Mouse (Mus musculus): ENCODE measurements at regions not wholly inside any gene's neighbourhood (a gene's known extent, or its start where the extent isn't known, plus 50 kb on each side); places are given as distances from the start of the nearest gene placed in this dataset.

DNA sequence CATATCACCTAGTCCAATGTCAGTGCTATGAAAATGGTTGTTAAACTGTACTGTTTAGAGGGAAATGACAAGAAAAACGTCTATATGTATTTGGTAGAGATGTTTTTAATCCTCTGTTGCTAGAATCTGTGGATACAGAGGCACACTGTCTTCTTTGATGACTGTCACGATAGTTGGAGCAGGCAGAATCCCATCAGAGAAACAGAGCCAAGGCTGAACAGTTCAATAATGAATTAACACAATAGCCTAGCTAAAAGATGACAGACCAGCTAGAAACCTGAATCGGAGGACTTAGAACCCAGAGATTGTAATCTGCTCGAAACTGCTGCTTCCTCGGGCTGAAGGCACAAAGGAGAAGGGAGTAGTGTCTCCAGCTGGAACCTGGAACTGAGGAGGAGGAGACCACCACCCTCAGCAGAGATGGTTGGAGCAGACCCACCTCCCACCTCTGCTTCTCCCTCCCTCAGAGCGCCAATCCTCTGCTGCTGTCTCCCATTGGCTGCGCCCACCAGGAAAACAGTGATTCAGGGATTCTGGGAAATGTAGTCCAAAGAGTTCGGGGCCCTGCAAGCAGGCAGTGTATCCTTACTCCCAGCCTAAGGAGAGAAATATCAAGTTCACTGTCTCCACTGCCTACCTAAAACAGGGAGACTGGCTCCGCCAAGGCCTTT lies 98.2 kb upstream of the Mgme1 start:
- DNase-seq = peak; percentile 55 to 59

DNA sequence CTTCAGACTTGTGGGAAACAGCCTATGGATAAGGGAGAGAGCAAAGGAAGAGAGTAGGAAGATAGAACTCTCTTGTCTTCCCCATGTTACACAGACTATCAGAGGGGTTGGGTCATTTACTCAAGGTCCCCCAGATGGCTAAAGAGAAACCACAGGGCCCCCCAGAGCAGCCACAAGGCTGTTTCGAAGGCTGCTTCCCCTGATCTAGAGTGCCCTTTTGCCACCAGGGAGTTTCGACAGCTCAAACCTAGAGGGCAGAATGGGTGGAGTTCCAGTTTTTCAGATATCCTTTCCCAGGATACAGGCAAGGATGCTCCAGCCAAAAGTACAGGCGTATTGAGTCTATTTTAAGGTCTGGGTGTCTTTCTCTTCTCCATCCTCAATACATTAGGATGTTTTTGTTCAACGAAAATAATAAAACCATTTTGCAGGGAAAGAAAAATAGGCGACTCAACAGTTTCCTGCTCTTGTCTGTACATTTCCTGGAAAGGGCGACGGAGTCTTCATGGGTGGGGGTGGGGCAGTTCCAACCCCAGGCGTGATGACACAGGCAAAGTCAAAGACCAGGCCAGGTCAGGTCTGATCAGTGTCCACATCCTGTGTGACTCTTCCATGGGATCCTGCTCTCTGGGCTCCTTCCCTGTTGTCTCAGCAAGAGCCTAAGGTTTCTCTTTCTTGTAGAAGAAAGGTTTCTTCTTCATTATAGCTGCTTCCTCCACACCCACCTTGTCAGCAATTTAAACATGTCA lies 96.9 kb upstream of the Mgme1 start:
- no peak for DNase-seq

DNA sequence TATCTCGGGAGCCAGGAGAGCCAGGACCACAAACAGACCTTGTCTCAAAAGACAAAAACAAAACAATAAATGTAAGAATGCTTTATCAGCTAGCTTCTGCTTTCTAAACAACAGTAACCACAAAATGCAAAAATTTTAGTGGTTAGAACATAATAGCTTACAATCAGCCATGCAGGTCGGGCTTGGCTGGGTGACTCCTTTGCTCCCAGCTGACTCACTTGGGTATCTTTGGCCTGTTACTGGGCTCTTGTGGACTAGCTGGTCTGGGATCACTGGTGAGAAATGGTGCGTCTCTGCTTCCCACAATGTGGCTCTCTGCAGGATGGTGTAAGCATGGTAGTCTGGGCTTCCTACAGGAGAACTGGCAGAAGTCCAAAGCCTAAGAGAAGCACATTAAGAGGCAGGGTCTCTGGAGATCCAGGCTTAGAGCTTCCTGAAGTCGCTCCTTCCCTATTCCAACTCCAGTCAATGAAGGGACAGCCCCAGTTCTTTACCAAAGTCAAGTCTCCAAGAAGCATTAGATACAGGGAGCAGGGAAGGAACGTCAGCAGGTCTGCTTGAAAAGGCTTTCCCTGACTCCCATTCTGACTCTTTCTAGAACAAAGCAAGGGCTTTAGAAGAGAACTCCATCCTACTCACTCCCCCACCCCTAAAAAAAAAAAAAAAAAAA lies 96.0 kb upstream of the Mgme1 start:
- DNase-seq = no peak

DNA sequence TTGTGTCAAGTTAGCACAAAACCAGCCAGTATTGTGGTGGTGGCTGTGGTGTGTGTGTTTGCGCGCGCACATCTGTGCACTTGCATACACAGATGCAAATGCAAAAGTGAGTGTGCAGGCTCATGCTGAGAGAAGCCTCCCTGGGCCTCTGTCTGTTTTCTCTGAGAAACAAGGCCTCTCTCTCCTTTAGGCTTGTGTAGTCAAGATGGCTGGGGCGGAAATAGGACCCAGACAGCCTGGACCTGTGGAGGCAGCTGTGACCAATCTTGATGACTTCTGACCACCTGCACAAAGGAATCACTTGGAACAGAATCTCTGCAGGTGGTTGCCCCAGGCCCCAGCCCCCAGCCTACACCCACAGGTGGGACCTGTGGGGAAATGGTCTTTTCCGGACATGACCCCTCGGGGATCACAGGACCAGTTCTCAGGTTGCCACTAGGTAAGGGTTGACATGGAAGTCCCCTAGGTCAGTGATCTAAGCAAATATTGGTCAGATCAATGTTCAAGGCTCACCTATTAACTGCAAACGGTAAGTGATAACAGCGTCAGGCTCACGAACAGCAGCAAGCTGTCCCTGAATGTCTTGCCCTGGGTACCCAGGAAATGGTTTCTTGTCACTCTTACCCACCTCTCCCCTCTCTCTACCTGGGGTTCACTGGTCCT lies 93.8 kb upstream of the Mgme1 start:
- no peak for DNase-seq

DNA sequence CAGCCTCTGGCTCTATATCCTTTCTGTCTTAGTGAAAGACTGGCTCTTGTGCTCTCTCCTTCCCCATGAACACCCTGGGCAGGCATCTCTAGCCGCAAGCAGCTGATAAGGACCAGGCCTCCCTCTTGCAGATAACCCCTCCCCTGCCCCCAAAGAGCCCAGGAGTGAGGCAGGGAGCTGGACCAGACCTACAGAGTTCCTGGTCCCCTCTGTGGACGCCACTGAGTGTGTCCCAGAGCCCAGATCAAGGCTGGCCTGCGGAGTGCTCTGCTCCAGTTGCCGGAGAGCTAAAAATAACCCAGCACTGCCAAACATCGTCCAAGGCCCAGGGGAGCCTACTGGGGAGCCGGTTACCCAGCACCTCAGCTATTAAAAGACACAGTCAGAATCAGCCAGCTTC lies 93.2 kb upstream of the Mgme1 start:
- no peak for DNase-seq

DNA sequence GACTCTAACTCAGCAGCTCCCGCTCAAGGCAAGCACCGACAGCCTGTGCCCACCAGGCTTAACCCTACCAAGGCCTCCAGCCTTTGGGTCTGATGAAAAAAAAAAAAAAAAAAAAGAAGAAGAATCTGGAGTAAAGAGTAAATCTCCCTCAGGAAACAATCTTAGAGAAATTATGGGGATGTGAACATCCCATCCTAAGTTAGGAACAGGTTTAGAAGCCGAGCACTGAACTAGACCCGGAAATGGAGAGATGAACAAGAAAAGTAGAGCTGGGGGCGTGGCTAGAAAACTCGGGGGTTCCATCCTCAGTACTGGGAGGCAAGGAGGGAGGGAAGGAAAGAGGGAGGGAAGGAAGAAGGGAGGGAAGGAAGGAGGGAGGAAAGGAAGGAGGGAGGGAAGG lies 92.5 kb upstream of the Mgme1 start:
- DNase-seq = no peak

DNA sequence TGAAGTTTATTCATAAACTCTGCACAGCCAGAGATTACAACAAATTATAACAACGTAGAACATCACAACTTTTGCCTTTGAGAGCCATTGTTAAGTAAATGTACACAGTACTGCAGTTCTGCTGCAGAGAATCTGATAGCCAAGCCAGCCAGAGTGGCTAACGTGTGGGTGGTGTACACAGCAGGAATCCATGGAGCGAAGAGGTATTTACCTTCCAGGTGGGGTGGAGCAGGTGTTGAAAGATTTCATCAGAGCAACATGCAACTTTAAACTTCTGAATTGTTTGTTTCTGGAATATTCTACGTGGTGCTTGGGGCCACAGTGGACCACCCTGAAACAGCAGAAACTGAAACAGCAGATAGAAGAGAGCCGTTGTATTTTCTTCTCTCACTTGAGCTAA lies 88.4 kb upstream of the Mgme1 start:
- DNase-seq = no peak

DNA sequence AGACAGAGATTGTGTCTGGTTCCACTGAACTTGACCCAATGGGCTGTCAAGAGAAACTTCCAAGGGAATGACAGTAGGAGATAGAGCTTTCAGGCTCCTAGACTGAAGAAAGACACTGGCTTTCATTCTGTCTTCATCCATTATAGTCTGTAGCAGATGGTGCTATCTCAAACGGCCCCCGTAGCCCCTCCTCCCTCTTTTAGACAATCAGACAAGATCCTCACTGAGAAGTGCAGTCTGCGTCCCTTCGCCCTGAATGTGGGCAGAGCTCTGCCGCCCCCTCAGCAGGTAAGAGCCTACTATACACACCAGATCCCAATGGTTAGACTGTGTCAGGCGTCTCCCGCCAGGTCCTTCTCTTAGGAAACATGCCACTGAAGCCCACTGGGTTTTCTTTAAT lies 87.9 kb upstream of the Mgme1 start:
- no peak for DNase-seq

DNA sequence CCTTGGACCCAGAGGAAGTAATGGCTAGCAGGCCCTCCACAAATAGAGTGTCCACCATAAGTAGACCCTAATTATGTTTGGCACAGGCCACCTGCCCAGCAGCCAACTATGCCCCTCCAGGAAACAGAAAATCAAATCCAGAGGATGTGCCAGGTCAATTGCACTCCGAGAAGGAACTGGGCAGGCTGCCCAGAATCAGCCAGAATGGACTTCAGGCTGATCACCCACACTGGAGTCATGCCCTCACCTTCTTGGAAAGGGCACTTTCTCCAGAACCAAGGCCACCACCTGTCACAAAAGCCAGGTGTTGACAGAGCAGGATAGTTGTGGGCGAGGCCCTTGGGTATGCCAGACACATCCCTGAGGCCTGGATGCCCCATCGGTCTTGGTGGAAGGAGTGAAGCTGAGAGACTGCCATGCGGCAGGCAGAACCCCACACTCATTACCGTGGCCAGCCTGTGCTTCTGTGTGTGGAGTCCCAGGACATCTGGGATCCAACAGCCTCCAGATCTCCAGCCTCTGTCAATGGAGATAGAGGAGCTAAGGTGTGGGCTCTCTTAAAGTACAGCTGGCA lies 87.0 kb upstream of the Mgme1 start:
- DNase-seq = peak; percentile 83 to 86

DNA sequence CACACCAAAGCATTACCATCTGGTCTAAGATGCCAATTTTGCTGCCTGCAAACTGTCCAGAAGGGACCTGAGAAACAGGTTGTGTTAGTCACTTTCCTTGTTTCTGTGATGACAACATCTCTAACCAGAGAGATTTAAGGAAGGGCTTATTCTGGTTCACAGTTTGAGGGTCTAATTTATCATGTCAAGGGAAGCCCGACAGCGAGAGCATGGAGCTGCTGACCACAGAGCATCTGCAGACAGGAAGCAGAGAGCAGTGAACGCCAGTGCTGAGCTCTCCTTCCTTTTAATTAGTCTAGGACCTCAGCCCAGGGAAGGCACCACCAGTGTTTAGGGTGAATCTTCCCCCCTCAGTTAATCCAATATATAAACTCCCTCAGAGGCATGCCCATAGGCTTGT lies 85.3 kb upstream of the Mgme1 start:
- DNase-seq = no peak

DNA sequence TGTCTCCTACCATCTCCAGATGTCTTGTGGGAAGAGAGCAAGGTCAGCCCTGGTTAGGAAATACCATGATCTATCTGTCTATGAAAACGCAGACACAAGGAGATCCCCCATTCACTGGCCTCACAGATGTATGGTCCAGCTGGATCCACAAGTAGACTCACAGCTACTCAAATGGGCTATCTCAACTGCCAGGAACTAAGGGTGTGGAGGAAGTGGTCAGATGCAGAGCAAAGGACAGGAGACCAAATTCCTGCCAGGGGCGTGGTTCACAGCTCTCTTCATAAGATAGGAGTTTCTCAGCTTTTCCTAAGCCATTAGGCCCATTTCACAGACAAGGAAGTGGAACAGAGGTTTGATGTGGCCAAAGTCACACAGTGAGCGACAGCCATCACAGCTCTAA lies 84.0 kb upstream of the Mgme1 start:
- no peak for DNase-seq

DNA sequence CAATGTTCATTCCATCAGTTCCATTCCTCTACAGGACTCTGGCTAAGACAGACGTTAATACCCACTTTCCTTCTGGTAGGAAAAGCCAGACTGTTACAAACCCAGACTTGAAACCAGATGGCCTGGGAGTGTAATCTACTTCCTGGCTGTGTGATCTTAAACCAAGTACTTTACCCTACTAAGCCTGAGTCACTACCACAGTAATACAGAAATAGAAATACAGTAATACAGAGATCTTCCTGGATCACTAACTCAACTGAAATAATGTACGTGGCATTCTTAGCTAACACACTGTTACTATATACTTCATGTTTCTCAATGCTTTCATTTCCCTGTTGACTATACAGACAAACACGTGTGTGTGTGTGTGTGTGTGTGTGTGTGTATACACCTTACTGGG lies 82.4 kb upstream of the Mgme1 start:
- no peak for DNase-seq

DNA sequence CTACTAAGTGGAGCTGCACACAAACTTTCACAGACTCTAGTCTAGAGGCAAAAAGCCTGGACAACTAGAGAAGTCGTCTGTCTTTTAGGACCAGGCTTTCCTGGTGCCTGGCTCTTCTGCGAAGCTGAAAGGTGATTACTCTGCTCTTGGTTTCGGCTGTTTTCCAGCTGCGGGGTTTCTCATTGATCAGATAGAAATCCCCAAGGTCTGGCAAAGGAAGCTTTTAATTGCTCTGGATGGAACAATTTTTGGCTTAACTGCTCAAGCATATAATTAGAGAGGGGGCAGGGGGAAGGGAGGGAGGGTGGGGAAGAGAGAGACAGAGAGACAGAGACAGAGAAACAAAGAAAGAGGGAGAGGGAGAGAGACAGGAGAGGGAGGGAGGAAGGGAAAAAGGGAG lies 82.0 kb upstream of the Mgme1 start:
- DNase-seq = no peak

DNA sequence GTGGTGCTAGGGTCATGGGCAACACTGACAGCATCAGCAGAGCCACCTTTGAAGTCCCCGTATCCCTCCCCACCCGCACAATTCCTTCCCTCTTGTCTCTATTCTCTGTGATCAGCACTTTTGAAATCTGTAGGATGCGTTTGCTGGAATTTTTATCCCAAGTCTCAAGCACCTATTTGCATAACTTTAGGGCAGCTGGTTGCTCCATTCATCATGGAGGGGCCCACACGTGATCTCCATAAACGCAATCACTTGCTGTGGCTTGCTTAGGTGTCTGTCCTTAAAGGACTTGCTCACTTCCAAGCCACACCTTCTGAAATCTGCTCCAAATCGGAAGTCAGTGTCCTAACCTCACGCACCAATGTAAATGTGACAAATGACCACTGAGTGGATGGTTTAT lies 80.7 kb upstream of the Mgme1 start:
- no peak for DNase-seq

DNA sequence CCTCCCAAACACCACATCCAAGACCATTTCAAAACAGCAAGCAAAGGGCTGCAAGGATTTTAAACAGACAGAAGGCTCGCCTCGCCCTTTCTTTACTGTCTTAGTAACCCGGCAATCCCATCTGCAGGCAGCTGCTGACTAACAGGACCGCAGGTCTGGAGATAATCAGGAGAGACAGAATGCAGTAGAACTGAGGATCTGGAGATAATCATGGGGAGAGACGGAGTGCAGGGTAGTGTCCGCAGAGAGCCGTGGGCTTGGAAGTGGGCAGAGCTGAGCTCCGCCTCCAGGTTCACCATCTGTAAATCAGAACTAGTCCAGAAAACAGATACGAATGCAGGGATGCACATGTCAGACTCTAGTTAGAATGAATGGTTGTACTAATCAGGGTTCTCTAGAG lies 79.4 kb upstream of the Mgme1 start:
- no peak for DNase-seq

DNA sequence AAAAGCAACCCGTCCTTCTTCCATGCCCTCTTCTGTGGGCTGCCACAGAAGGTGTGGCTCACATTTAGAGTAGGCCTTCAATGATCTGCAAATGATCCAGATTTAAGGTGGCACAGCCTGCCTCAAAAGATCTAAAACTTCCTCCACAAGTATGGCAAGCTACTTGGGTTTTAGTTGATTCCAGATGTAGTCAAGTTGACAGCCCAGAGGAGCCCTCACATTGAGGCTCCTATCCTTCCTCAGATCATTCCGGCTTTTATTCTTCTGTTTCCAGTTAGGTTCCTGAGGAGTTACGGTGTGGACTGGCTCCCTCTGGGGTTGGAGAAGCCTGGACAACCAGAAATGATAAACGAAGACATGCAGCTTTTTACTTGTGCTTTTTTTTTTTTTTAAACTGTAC lies 78.8 kb upstream of the Mgme1 start:
- DNase-seq = no peak

DNA sequence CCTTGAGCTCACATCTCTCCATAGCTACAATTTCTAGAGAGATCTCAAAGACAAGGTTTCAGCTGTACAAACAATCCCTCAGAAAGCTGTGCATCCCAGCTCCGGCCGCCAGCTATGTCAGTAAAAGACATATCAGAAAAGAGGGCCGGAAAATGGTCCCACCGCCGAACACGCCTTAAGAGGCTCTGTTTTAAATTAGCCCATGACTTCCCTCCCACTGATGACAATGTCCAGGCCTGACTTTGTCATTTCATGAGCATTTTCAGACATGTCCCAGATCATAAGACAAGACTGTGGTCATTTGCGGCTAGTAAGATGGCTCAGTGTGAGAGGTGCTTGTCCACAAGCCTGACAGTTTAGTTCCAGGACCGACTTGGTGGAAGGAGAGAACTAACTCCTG lies 78.0 kb upstream of the Mgme1 start:
- DNase-seq = no peak

DNA sequence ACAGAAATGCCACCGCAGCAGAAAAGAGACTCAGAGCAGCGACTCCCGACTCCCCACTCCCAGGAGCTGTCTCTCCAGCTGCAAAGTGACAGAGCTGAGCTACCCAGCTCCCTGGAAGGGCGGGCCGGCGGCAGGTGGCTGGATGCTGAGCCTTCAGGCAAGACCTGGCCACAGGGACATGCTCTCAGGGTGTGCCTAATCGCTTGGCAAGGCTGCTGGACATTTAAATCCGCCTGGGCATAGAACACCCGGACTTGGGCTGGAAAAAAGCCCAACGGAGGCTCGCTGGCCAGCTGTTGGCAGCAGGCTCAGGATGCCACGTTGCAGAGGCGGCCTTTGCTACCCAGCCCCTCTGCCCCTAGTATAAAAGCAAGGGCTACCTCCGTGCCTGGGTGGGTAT lies 74.6 kb upstream of the Mgme1 start:
- DNase-seq = peak; percentile 45 to 54

DNA sequence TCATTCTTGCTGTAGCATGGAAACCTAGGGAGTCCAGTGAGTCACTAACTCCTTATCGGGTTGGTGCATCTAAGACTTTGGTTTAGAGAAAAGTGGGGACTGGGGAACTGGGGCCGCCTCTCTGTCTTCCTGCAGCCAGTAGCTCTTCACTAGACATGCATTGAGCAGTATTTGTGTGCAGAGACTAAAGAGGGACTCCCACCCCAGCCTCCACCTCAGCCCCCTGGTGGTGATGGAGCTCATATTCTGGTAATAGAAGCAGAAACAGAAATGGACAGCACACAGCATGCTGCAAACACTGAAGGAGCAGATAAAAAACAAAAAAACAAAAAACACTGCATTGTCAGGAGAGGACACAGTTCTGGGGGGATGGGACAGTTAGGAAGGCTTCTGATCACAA lies 73.3 kb upstream of the Mgme1 start:
- no peak for DNase-seq

DNA sequence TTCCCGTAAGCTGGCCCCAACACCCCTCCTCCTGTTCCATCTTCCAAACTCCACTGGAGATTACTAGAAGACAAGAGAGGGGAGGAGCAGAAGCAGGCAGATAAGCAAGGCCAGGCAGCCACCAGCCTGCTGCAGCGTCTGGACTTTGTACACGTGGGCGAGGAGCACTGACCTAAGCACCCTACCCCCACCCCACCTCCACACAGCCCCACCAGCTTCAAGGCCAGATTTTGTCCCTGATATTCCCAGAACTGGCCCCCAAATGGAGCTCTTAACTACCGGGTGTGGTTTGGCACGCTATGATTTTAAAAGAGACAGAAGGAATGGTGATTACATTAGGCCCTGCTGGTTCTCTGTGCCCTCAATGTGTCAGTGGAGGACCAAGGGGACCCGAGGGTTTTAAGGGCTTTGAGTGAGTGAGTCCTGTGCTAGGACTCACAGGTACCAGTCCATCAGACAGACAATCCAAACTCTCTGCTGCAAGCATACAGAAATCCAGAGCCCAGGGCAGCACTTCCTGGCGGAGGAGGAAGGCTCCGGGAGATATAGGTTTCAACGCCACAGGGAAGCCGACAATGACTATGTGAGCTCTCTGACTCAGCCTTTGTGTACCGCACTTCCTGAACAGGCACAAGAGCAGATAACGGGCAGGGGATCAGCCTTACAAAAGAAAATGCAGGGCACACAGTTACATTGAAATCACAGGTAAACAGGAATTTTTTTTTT lies 72.0 kb upstream of the Mgme1 start:
- peak in 1 of 2 experiments; percentile 26 for DNase-seq
